Mouse (Mus musculus): ENCODE measurements around the gene AC192777.2.
"Not testable (repeated sequence)": the region's sequence is repeated elsewhere in the genome, so short reads cannot be mapped to it uniquely, and the experiment has no call there.

Gene AC192777.2

GRCm38 (mm10) chr17:40095150-40095549, at the start of gene AC192777.2:
AC192777.2 (plus strand) TSS chr17:40095450.
- DNase-seq (ENCODE audit: low spot score), result not testable (repeated sequence)

- not testable (repeated sequence) for DNase-seq (ENCODE audit: low spot score)
Observed at GRCm38 (mm10) chr17:40116172-40116571, 20.9 kb downstream of the AC192777.2 start.

- DNase-seq (ENCODE audit: low spot score), result not testable (repeated sequence)
Observed at GRCm38 (mm10) chr17:40116877-40117276, 21.6 kb downstream of the AC192777.2 start.

Data from c-Kit-positive CD71-positive TER-119-positive erythroid progenitor cells, embryonic 14.5 days (primary cell).